Mouse (Mus musculus) right cerebral cortex, postnatal 14 days (tissue): ENCODE data around the gene Cd68.
"Not testable (repeated sequence)": the region's sequence is repeated elsewhere in the genome, so short reads cannot be mapped to it uniquely, and the experiment has no call there.

Source experiments
- DNase-seq: peaks from one replicate; pipeline ENCODE4 v3.0.0; 2022

Cd68 gene

GRCm38 (mm10) chr11:69665457-69665960, 444 bp downstream of the Cd68 start:
- DNase-seq = no peak

GRCm38 (mm10) chr11:69664841-69665240, 1.1 kb downstream of the Cd68 start:
- no peak for DNase-seq

DNA sequence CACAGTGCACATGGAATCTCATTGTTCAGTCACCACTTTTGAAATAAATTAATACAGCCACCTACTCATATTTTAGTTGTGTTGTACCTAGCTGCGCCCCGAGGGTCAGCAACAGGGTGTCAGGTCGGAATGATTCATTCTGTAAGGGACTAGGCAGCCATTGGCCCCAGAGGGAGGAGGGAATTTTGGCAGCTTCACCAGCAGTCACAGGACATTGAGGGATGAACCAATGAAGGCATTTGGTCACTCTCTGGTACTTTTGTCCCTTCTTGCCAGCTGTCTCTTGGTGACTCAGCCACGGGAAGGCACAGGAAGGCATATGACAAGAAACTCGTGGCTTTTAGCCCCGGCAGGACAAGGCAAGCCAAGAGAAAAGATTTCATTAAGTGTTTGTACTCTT, 2.2 kb downstream of the Cd68 start:
- no peak for DNase-seq

DNA sequence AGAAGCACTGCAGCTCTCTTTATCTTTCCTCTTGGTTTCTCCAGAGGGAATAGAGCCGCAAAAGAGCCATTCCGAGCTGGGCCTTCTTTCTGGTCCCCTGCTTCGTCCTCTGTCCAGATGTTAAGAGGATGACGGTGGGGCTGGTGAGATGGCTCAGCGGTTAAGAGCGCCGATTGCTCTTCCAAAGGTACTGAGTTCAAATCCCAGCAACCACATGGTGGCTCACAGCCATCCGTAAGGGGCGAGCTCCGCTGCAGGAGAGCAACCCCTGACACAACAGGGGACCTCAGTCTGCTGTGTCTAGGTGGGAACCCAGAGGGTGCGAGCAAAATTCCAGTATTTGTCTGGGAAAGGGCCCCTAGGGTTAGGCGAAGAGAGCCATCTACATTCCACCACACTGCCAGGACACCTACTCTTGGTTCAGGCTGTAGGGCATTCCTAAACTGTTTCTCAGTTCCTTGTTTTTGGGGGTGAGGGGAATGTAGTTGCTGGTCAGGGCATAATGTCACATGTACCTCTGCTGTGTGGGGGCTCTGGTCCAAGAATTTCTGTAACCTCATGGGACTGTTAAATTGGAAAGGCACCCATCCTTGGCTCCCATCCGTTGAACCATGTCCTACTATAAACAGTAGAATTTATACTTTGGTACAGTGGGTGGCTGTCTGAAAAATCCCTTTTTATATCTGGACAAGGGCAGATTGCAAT, 2.8 kb downstream of the Cd68 start:
- DNase-seq = no peak

GRCm38 (mm10) chr11:69662213-69662966, 3.6 kb downstream of the Cd68 start, which contains the start of gene Mpdu1:
Mpdu1 (minus strand) TSS chr11:69662642.
- peak; percentile 92 for DNase-seq

DNA sequence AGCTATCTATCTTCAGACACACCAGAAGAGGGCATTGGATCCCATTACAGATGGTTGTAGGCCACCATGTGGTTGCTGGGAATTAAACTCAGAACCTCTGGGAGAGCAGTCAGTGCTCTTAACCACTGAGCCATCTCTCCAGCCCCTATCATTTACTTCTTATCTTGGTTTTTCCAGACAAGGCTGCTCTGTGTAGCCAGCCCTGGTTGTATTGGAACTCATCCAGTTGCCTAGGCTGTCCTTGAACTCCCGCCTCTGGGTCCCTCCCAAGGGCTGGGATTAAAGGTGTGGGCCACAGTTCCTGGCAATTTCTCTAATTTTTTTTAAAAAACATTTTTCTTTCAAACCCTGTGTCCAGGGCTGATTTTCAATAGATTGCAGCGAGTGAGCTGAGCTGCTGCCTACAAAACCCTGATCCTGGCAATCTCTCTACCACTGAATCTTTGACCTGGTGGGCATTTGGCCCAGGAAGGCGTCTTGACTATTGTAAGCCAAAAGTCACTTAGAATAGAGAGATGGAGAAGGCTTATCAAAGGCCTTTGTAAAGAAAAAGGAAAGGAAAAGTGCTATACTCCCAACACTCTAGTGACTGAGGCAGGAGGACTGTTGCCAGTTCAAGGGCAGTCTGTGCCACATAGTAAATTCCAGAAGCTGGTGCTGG, 4.6 kb downstream of the Cd68 start:
- DNase-seq = no peak

DNA sequence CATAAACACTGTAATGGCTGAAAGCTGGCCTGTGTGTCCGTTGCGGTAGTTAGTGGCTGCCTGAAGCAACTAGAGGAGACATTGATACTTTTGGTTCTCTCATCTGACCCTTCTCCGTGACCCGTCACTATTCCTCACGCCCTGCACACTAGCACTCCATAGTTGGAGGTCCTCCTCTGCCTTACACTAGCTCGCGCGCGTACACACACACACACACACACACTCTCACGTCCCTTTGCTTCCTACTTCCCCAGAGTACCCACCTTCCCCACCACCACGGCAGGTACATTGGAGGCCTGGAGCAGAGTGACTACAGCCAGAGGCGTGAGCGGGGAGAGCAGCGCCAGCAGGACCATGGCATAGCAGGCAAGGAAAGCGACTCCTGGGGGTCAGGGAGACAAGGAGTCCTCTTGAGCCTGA, 8.5 kb downstream of the Cd68 start:
- DNase-seq = no peak

- no peak for DNase-seq
Measured at GRCm38 (mm10) chr11:69656617-69657461, 9.1 kb downstream of the Cd68 start.

DNA sequence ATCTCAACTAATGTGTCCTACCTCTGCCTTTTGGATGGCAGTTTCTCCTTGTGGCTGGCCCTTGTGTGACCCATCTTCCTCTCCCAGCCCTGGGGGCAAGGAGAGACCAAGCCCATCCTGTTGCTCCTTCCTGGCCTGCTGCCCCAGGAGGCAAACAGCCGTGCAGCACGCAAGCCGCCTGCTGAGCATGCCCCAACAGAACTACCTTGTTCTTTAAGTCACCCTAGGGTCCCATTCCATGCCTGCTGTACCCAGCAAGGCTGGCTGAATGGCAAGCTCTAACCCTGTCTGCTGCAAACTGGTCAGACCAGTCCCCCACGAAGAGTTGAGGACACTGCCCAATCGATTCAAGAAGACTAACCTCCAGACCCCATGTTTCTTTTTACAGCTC, 9.9 kb downstream of the Cd68 start:
- DNase-seq = no peak

DNA sequence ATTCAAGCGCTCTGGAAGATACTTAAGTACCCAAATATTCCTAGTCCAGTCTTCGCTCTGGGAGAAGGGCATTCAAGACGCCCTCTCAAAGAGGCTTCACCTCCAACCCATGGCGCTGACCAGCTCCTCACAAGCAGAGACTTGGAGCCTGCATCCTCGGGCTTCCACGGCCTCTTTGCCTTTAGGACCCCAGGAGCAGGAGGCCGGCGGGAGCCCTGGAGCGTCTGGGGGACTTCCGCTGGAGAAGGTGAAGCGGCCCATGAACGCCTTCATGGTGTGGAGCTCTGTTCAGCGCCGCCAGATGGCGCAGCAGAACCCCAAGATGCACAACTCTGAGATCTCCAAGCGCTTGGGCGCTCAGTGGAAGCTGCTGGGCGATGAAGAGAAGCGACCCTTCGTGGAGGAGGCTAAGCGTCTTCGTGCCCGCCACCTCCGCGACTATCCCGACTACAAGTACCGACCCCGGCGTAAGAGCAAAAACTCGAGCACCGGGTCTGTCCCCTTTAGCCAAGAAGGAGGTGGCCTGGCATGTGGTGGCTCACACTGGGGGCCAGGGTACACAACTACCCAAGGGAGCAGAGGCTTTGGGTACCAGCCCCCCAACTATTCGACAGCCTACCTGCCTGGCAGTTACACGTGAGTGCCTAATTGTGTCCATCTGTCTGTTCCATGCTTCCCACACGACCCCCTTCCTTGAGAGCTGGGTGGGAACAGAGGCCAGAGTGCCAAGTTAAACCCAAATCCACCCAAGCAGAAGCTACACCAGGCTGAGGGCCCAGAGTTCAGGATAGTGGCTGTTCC, 10.5 kb downstream of the Cd68 start, which contains the start of gene Sox15:
TSS of gene Sox15 (plus strand) at position 51 of the 801 bp plus-strand sequence.
- DNase-seq = peak; percentile 79

DNA sequence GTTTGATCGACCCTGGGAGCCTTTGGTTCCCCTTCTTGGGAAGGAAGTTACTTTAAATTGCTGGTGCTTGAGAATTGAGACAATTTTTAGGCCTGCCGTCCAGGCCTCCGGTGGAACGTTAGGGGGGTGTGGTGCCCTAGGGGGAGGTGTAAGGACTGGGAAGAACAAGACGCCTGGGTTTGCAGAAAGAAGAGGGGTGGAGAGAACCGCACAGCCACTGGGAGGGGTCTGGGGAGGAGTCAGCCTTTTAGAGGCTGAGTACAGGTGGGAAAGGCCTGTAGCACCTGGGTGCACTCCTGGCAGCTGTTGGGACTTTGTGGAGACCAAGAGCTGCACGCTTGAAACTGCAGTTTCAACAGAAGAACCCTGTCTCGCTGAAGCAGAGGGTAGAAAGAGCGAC, 11.2 kb downstream of the Cd68 start:
- no peak for DNase-seq

- no peak for DNase-seq
Measured at GRCm38 (mm10) chr11:69653399-69653798, 12.6 kb downstream of the Cd68 start.

DNA sequence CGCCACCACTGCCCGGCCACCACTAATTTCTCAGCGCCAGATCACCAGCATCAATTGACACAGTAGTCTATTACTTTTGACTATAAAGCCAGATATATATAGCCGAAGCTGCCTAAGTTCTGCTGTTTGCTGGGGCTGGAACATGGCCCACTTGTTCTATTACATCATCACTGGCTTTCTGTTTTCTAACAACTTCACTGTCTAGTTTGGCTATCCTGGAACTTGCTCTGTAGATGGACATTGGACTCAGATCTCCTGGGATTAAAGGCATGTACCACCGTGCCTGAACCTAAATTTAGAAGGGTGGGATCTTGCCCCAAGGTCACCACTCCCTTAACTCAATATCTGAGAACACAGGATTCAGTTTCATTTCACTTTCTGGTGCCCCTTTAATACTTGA, 20.1 kb downstream of the Cd68 start:
- no peak for DNase-seq

- no peak for DNase-seq
Measured at GRCm38 (mm10) chr11:69635471-69635870, 30.5 kb downstream of the Cd68 start.

- no peak for DNase-seq
Measured at GRCm38 (mm10) chr11:69633128-69633866, 32.7 kb downstream of the Cd68 start.

GRCm38 (mm10) chr11:69632284-69633089, 33.5 kb downstream of the Cd68 start, which contains the start of gene Fxr2:
Fxr2 (plus strand) TSS chr11:69632990.
- DNase-seq = peak; percentile 100

DNA sequence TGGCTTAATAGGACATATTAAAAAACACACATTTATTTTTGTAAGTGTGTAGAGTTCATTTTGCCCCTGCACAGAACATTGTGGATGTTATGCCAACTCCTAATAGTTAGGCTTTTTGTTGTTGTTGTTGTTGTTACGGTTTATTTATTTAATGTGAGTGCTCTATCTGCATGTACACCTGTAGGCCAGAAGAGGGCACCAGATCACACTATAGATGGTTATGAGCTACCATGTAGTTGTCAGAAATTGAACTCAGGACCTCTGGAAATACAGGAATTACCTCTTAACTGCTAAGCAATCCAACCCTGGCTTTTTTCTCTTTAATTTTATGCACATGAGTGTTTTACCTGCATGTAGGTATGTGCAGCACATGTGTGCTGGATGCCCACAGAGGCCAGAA, 36.2 kb downstream of the Cd68 start:
- no peak for DNase-seq

- peak; percentile 65 for DNase-seq
Measured at GRCm38 (mm10) chr11:69628286-69628685, 37.7 kb downstream of the Cd68 start.

GRCm38 (mm10) chr11:69624339-69624738, 41.6 kb downstream of the Cd68 start:
- not testable (repeated sequence) for DNase-seq

- no peak for DNase-seq
Measured at GRCm38 (mm10) chr11:69623006-69623405, 42.9 kb downstream of the Cd68 start.
